Mouse (Mus musculus) left cerebral cortex, postnatal 10 days (tissue): ENCODE data around the gene Megf6. TPM values are rescaled to one million over a fixed set of nuclear protein-coding genes. Genes with fewer than 3 reads are reported as not detected.

Source experiments
- DNase-seq, 2 experiments: peaks; one replicate each; pipeline ENCODE4 v3.0.0; 2021 to 2022; ENCODE audit warnings: low spot score in 2 of 2, mixed read lengths in 1 of 2; ENCODE audit errors: extremely low spot score in 1 of 2
- intact Hi-C: fragments of 180-260 bp; cut with DNase I; formaldehyde crosslinking; loops from one replicate; pipeline ENCODE4 v1.15.1; 2025
- total RNA-seq, 2 experiments: library from RNA; stranded (reverse); gene quantifications; 2 replicates each; pipeline ENCODE4 v1.2.3; 2021

The Megf6 gene
- total RNA-seq, 2 experiments from 2014 or later: 9.2 to 16.3 TPM

DNA sequence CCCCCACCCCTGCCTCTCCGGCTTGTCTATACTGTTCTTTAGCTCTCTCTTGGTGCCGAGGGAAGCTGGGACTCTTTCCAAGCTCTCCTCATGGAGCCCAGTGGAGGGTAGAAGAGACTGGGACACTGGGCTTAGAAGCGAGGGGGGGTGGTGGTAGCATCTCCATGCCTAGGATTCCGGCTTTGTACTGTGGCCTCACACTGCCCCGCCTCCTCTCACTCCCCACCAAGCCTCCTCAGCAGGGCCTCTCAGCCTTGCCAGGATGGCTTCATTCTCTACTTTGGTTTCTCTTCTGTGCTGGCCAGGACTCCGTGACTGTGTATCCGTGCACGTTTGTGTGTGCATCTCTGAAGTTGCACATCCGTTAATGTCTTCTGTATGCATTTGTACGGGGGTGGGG, 66.4 kb downstream of the Megf6 start:
- no peak for DNase-seq
- intact Hi-C loops: no loop called here

DNA sequence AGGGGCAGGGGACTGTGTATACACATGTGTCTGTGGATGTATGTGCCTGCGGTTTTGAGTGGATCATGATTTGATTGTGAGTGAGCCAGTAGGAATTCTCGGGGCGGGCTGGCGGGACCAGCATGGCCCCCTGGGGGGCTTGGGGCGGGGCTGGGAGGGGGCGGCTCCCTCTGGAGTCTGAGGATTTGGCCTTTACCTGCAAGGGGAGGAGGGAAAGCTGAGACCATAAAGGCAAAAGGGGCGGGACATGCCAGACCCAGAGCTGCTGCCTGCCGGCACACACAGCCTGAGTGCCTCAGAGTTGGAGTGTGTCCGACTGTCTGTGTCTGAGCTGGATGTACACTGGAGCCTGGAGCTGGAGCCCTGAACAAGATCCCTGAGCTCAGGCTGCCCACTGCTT, 66.8 kb downstream of the Megf6 start:
- intact Hi-C loops: no loop called here
- no peak for DNase-seq

DNA sequence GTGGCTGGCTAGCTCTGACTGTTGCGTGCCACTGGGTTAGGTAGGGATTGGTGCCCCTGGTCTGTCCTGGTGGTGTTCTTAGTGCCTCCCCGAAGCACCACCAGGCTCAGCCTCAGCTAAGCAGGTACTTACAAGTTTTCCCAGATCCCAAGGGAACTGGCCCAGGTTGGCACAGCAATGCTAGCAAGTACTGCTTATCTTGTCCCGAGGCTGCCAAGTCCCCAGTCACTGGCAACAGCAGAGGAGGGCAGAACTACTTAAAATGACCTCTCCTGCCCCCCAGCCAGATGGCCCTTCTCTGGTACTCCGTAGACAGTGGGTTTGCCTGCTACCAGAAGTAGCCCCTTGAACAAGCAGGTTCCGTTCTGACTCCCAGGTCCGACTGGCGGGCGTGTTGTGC, 68.7 kb downstream of the Megf6 start:
- DNase-seq: no peak
- intact Hi-C loops: no loop called here

DNA sequence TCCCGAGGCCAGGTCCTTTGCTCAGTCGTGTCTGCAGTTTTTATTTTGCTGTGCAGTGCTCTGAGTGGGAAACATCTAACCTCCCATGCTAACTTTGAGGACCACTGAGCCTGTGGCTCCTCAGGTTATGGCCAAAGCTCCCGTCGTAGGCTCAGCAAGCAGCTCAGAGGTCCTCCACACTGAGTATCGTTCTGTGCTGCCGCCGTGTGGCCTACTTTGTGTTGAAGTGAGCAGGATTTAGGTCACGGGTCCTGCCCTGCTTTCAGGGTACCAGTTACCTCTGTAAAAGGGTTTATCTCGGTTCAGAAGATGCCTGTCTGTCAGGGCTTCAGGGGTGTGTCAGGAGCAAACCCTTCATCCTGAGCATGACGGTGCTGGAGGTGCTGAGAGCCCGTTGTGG, 70.1 kb downstream of the Megf6 start:
- no peak for DNase-seq
- intact Hi-C loops: no loop called here

DNA sequence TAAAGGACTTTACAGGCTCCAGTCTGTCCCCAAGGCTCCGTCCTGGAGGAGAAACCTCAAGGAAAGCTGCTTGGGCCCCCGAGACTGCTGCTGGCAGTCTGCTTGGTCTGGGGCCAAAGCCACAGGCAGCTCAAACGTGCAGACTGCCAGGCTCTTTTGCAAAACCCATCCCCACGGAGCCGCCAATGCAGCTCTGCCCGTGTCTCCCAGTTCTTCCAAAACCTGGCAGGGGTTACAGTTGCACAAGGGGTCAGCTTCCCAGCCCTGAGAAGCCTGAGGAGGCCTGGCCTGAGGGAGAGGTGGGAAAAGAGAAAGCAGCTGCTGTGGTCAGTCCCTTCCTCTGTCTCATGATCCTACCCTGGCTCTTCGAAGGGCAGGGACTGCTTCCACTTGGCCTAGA, 74.8 kb downstream of the Megf6 start:
- intact Hi-C loops: no loop called here

DNA sequence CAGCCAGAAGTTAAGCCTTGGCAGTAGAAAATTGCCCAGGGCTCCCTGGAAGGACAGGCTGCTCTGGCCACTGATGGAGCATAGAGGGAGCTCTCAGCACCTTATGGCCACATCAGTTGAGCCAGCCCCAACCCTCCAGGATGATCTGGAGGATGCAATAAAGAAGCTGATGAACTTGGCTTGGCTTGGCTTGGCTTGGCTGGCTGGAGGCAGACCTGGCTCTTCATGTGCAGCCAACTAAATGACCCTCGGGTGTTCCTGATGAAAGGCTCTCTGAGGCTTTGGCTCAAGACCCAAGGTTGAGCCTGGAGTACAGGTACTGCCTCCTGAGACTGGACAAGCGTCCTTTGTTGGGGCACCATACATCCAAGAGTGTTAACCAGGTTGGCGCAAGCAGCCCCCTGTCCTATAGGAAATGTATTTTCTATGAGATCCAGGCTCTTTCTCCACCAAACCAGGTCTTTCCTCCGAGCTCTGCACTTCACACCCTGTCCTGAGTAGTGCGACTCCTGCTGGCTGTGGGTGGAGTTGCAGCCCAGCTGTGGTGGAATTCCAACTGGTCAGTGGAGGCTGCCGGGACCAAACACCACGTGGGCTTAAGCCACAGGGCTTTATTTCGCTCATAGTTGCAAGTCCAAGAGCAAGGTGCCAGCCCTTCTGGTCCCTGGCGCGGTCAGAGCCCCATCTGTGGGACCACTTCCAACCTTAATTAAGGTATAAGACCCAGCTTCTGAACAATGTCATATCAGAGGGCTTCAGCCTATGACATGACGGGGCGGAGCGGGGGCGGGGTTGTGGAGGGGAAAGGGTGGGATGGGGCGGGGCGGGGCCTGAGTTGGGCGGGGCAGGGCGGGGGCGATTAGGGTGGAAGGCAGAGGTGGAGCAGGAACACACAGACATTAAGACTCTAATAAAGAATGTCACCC, 75.8 kb downstream of the Megf6 start:
- intact Hi-C loops: no loop called here
- DNase-seq: peak in 1 of 2 experiments; percentile 83

More for the DNA sequence above, 74.8 kb downstream of the Megf6 start:
- DNase-seq: no peak

DNA sequence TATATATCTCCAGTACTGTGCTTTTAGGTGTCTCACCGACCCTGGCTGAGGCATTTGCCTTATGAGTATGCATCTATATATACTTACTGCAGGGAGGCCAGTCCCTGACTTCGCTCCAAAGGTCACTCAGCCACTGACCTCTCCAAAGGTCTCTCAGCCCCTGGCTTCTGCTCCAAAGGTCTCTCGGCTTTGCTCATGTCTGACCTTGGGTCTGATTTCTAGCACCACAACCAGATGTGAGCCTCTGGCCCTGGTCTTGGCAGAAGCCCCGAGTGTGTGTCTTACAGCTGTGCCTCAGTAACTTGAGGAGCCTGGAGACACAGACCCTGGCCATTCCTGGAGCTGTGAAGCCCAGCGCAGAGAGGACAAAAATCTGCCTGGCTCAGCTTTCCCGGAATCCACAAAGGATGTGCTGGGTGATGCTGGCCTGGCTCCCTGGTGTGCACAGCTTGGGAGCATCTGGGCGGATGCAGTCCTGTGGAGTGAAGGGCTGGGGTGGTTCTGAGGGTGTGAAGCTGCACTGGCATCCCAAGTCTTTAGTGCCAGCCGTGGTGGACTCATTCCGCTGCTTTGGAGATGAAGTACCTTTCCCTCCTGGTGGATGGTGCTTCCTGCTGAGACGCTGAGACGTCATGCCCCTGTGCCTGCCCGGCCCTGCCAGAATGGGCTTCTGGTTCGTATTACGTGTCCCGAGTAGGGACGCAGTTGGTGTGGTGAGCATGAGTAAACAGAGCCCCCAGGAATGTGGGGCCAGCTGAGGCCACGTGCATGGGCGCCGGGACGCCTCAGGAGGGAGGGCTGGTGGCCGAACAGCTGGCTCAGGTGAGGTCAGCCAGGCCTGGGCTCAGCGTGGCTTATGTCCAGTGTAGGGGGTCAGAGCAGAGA, 76.9 kb downstream of the Megf6 start:
- DNase-seq: no peak
- intact Hi-C loops: no loop called here

DNA sequence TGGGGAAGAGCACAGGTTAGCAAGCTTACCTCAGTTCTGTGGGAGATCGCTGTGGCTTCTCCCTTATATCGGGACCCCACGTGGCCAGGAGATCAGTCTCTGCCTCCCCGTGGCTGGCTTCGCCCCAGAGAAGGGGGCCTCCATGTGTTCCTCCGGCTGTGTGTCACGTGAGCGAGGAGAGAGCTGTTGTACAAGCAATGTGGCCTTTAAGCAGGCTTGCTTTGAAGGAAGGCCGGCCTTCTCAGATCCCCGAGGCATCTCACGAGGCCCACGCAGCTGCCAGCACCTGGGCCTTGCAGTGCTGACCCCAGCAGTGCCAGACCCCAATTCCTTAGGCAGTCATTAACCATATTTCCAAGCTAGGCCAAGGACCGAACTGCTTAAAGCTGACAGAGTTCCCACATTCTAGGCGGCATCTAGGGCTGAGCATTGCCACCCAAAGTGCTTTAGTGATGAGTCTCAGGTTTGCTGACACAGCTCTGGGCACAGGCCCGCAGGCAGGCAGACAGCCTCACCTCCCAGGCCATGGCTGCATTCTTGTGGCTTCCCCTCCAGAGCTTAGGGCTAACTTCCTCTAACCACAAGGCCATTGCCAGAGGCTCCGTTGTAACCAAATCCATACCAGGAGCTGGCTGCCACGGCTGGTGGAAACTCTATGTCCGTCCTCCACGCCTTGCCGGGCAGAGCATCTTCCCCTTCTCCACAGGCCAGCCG, 77.7 kb downstream of the Megf6 start:
- DNase-seq: no peak
- intact Hi-C loops: no loop called here

DNA sequence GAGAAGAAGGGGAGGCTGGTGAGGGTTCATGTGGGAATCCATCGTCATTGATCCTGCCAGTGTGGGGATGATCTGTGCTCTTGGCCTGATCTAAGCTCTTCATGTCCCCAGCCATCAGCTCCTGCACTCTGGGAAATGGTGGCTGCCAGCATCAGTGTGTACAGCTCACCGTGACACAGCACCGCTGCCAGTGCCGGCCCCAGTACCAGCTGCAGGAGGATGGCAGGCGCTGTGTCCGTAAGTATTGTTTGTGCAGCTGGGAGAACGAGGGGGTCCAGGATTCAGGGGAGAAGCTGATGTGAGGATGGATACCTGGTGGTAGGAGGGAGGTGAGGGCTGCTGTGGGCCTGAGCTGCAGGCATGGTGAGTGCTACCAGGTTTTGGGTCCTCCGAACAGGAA, 78.8 kb downstream of the Megf6 start:
- intact Hi-C loops: no loop called here
- no peak for DNase-seq

DNA sequence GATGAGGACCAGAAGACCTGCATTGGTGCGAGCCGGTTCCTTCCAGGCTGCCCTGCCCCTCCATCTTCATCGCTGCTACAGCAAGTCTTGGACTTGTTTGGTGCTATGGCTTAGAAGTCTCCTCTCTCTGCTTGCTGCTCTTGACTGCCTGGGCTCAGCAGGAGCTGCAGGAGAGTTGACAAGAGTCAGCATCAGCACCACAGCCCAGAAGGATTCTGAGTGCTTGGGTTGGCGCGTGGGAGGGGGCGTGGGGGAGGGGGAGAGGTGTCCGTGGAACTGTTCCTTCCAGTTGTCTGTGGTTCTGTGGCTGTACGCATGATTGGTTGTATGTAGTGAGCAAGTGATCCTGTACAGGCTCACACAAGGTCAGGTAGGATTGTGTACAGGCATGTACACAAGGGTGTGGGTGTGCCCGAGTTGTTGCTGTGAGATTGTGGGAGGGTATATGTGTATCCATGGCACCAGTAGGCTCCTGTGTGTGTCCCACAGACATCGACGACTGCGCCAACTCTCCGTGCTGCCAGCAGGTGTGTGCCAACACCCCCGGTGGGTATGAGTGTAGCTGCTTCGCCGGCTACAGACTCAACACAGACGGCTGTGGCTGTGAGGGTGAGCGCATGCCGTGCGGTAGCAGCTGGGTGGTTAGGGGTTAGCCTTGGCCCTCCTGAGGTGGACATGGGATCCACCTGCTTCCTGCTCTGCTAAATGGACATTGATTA, 82.2 kb downstream of the Megf6 start:
- no peak for DNase-seq
- intact Hi-C loops: no loop called here

DNA sequence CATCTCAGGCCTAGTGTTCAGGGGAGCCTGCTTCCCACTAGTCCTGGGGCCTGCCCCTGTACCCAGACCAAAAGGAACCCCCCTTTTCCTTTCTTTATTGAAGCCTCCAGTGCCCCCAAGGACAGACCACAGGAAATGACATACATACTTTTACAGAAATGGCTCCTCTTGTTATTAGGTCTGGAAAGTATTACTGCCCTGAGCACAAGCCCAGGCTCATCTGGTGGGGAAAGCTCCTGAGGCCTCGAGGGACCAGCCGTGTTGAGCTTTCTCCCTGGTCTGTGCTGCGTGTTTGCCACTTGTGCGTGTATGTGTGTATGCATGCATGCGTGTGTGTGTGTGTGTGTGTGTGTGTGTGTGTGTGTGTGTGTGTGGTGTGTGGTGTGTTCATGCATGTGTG, 90.2 kb downstream of the Megf6 start:
- DNase-seq: no peak
- intact Hi-C loops: no loop called here

DNA sequence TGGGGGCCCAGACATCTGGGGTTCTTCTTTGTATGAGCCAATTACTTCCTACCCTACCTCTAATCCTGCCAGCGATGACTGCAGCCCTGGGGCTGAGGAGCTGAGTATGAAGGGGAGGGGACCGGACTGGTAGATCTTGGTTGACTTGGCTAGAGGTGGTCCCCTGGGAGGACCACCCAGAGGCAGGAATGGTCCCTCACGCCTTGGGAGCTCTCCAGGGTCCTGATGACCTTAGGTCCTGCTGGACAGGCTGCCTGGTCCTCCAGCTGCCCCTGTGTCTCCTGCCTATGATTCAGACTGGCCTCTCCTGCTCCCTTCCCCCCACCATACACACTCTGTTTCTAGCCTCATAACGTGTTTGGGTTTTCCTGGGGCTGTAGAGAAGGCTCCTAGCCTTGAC, 91.5 kb downstream of the Megf6 start:
- no peak for DNase-seq
- intact Hi-C loops: no loop called here

DNA sequence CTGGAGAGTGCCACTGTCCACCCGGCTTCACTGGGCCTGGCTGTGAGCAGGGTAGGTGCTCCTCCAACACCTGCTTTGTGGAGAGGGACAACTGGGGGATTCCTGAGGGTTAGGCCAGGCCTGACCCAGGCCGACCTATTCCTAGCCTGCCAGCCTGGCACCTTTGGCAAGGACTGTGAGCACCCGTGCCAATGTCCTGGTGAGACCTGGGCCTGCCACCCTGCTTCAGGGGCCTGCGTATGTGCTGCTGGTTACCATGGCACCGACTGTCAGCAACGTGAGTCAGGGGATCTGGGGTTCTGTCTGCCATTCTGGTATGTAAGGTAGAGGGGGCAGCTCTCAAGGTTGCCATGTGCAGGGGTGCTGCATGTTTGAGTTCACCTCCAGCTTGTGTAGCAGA, 97.0 kb downstream of the Megf6 start:
- no peak for DNase-seq
- intact Hi-C loops: no loop called here

DNA sequence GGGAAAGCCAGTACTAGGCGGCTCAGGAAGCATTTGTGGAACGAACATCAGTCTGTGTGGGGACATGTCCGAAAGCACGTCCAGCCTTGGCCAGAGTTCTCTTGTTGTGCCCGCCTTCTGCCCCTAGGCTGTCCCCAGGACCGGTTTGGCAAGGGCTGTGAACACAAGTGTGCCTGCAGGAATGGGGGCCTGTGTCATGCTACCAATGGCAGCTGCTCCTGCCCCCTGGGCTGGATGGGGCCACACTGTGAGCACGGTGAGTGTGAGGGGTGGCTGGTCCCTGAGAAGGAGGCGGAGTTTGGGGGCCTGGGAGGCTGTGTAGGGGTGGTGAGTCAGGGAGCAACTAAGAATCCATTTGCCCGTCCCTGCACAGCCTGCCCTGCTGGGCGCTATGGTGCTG, 99.0 kb downstream of the Megf6 start:
- no peak for DNase-seq
- intact Hi-C loops: no loop called here

DNA sequence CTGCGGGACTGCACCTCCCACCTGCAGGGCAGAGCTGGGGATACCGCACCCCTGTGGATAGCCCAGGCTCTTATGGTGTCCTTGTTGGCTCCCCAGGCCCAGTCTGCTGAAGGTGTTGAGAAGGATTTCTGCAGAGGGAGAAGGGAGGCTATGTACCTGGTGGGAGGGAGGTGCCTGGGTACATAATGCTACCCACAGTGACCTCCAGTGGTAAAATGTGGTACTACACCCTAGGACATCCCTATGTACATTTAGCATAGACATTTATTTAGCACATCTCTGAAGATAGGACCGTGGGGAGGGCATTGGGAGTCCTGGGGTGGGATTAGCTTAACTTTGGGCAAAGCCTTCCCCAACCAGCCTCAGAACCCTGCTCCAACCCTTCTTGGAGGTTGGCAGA, 102.5 kb downstream of the Megf6 start:
- peak in 1 of 2 experiments; percentile 44 for DNase-seq
- intact Hi-C loops: loop anchor here (2.0 kb wide), 1 partner anchor 106 kb away; no protein-coding TSS in a partner anchor

DNA sequence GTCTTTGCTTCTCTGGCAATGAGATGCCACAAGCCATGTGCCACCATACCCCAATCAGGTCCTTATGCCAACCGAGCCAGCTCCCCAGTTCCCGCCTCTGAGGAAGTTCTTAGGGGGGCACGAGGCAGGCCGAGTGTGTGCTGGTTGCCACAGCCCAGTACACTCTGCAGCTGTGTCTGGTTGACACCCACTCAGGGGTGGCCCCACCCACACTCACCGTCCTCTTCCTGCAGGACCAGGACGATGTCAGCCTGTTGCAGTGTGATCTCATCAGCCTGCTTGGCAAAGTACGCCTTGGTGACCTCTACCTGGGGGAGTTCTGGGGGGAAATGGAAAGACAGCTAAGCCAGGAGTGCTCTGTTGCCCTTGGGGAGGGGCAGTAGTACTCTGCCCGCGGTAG, 109.0 kb downstream of the Megf6 start:
- no peak for DNase-seq
- intact Hi-C loops: no loop called here

DNA sequence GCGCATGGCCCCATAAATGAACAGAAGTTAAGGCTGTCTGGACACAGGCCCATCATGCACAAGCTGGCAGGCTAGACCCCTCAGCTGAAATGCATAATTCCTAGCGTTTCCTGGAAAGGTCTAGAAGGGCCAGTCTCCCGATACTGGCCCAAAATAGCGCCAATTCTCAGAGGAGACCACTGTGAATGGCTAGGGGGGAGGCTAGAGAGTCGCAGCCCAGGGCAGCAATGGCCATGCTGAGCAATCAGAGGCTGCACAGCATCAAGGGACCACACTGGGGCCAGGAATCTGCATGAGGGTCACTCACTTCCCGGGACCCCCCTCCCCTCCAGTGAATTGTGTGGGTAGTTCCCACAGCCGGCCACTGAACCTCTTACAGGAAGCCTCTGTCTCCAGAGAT, 113.1 kb downstream of the Megf6 start:
- intact Hi-C loops: no loop called here
- DNase-seq: no peak

DNA sequence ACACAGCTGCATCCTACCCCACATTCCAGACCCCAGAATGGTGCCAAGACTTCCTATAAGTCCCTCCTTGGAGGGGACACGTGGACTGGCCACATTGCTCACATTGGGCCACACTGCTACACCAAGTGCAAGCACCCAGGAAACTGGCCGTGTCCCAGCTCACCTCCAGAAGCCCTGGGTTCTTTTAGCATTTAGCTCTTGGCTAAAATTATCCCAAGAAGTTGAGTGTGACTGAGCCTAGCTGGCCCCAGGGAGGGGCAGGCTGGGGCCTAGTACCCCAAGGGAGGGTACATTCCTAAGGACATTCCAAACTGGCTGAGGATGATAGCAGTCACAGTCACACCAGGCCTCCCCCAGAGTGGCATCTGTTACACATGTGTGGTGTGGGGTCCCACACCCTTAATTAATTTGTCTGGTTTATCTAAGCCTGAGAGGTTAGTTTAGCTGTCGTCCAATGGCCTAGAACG, 123.2 kb downstream of the Megf6 start:
- DNase-seq: no peak
- intact Hi-C loops: no loop called here
